Mouse (Mus musculus) megakaryocyte, embryonic 14.5 days (primary cell): Measurements from ENCODE around the gene Auts2.

Source experiments
- FLI1 ChIP-seq: IDR thresholded peaks from 2 replicates; pipeline ENCODE4 v1.6.1; 2012; ENCODE audit warnings: low read length, inconsistent platforms, mixed read lengths
- GATA1 ChIP-seq: IDR thresholded peaks from 3 replicates; pipeline ENCODE4 v1.6.1; 2012; ENCODE audit warnings: mixed read lengths, low read length, inconsistent platforms, borderline replicate concordance

DNA sequence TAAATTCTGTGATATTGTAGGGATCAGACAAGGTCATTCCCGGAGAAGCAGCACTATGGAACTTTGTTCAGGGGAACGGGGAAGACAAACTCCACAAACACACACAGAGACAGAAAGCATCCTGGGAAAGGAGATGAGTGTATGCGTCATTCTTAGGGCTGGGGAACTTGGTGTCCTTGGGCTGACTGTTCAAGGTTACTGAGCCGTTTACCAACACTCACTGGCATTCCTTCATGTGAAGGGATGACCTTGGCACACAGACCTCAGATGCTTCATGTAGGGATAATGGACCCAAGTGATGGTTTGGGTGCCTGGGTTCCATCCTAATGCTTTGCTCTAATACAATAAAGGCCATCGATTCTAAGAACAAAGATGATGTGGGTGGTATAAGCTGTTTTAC is 685.2 kb downstream of the Auts2 start:
- TF ChIP-seq GATA1 (no peak), FLI1 (no peak)
